Mouse (Mus musculus) telencephalon, adult 2 months (tissue): ENCODE measurements at regions not wholly inside any gene's neighbourhood (a gene's known extent, or its start where the extent isn't known, plus 50 kb on each side); places are given as distances from the start of the nearest gene placed in this dataset.

Experiments
- DNase-seq: peaks from one replicate; pipeline ENCODE4 v3.0.0-alpha.2; 2011; ENCODE audit warnings: low read depth, low spot score

DNA sequence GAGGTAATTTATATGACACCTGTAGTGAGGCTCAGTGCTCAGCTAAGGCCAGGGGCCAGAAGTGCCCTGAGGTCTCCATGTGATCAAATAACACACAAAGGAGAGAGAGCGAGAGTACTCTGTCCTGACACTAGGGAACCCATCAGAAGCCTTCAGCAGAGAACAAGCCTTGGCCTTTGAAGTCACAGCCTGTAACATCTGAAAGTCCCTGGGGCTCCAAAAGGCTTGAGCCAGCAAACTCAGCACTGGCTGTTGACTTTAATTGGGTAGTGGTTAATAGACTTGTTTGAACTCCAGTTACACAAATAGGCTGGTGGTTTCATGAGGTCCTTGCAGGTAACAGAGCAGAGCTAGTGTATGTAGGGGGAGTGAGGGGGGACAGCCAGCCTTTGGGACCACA lies 422.5 kb downstream of the Matn1 start:
- no peak for DNase-seq

- no peak for DNase-seq
Measured at GRCm38 (mm10) chr4:131372517-131372916, 428.3 kb downstream of the Matn1 start.

GRCm38 (mm10) chr4:131373172-131373571 lies 429.0 kb downstream of the Matn1 start:
- DNase-seq: no peak

DNA sequence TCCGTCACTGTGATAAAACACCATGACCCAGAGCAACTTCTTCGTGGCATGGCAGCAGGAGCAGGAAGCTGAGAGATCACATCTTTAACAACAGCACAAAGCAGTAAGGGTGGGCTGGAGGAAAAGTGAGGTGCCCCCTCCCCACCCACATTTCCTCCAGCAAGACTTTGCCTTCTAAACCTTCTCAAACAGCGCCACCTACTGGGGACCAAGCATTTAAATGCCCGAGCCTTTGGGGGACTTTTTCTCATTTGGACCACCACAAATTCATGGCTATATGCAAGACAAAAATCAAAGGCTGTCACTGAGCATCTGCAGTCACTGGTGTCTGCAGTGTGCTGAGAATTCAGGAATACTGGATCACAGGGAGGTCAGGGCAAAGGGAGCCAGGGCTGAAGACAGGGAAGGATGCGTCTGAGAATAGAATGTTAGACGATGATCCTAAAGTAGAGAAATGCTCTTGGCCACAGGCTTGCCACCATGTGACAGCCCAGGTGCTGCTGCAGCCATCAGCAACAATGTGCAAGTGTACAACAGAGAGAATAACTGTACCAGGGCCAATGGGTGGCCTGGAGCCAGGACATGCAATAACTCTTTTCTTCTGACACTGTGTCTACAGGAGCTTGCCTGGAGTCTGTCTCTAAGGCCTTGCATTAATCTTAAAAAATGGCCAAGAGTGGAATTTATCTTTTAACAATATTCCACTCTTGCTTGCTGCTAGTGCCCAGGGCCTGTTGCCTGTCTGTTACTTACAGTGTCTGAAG lies 430.5 kb downstream of the Matn1 start:
- DNase-seq: no peak

DNA sequence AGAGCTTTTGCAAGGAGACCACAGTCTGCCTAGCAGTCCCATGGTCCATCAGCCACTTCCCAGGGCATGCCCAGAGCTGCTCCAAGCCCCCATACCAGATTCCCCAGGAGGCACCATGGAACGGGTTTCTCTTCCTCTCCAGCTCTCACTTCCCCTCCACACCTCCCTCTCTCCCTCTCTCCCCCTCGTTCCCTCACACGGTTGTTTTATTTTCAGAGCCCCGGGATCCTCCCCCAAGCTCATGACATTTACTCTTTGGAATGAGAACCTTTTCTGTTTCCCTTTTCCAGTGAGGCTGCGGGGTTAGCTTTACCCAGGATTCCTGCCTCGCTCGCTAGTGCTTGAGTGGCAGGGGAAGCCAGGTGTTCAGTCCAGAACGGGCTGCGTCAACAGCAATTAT lies 436.9 kb downstream of the Matn1 start:
- peak; percentile 42 for DNase-seq

DNA sequence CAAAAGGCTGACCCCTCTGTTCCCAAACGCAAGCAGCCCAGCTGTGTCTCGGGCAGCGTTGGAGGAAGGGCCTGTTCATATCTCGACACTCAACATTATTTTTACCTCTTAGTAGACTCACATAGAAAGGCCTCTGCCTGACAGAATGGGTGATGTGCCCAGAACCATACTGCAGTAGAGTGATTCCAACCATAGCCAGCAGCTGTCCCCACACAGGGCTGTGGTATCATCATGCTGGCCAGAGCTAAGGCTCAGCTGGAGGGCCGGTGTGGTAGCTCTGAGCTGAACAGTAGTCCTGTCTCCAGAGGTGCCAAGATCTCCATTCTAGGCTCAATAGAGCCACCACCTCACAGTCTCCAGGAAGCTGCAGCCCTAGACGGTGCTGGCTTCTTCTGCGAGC lies 437.3 kb downstream of the Matn1 start:
- no peak for DNase-seq

DNA sequence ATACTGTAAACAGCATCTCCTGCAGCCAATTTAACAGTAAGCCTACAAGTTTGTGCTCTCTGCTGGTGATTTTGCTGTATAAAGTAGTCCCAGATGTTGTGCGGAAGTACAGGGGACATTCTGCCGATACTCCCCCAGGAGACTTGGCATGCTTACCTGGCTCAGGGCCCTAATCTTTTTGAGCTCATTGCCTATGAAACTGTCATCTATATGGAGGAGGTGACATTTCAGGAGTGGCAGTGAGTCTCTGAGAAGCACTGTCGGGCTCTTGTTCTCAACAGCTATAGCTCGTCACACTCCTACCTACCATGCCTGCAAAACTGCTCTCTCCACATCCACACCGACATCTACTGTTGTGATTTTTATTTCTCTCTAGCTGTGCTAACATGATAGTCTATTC lies 439.7 kb downstream of the Matn1 start:
- DNase-seq: peak; percentile 77

- no peak for DNase-seq
Measured at GRCm38 (mm10) chr4:131386961-131387360, 442.8 kb downstream of the Matn1 start.

GRCm38 (mm10) chr4:131391119-131391923 lies 446.8 kb downstream of the Ptpru start:
- DNase-seq: no peak

- DNase-seq: no peak
Measured at GRCm38 (mm10) chr4:131391924-131392297, 446.2 kb downstream of the Ptpru start.

GRCm38 (mm10) chr4:131392478-131392877 lies 445.6 kb downstream of the Ptpru start:
- DNase-seq: no peak

GRCm38 (mm10) chr4:131396226-131396840 lies 441.8 kb downstream of the Ptpru start:
- DNase-seq: no peak

DNA sequence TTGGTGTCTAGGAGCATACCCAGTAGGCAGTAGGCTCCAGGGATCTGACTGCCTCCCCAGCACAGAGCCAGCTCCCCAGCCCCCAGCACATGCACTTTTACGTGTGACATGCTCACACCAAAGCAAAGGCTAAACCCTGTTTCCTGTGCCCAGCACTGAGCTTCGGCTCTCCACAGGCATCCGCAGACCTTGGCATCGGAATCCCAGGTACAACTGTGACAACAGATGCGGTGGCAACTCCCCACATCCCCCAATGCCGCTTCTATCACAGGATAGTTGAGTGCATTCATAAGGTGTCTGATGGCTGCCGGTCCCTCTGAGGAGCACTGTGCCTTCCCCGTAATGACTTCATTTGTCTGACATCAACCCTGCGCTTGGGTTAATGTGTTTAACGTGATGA lies 440.9 kb downstream of the Ptpru start:
- DNase-seq: no peak

GRCm38 (mm10) chr4:131400756-131401155 lies 437.3 kb downstream of the Ptpru start:
- no peak for DNase-seq

- no peak for DNase-seq
Measured at GRCm38 (mm10) chr4:131401255-131401654, 436.8 kb downstream of the Ptpru start.

- DNase-seq: no peak
Measured at GRCm38 (mm10) chr4:131405376-131406017, 432.6 kb downstream of the Ptpru start.

GRCm38 (mm10) chr4:131407464-131407863 lies 430.6 kb downstream of the Ptpru start:
- DNase-seq: no peak

DNA sequence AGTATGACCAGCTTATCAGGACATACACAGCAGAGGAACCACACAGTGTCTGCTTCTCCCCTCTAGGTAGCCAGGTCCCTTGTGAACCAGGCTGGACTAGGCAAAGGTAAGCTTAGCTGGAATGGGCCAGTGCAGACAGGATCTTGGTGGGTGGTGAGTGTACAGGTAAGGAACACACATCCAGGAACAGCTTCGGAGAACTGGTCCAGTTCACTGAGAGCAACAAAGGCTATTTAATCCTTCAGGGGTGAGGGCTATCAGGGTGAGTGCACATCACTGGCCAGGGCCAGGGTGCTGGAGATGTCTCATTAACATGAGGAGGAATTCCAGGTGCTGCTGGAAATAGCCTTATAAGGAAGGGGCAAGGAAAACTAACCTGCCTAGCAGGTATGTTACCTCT lies 429.4 kb downstream of the Ptpru start:
- DNase-seq: no peak

- DNase-seq: no peak
Measured at GRCm38 (mm10) chr4:131409805-131410204, 428.3 kb downstream of the Ptpru start.

DNA sequence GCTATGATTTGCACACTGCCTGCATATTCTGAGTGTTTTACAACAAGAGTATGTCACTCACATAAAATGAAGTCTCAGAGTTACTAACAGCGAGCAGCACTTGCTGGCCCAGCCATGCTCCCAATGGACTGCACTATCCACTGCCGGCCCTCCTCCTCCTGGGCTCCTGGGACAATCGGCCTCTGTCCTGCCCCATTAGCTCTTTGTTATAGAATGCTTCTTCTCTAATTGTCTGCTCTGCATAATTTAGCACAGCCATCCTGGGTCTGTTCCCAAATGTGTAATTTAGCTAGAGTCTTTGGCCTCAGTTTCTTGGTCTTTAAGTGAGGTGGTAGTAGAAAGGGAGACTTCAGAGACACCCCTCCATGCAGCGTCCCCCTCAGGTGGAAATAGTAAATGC lies 426.2 kb downstream of the Ptpru start:
- no peak for DNase-seq

GRCm38 (mm10) chr4:131413380-131413779 lies 424.7 kb downstream of the Ptpru start:
- DNase-seq: no peak

GRCm38 (mm10) chr4:131415453-131415852 lies 422.6 kb downstream of the Ptpru start:
- no peak for DNase-seq
